Mouse (Mus musculus): Measurements from ENCODE around the gene Skiv2l. TPM values are rescaled to one million over a fixed set of nuclear protein-coding genes. Genes with fewer than 3 reads are reported as not detected.
A peak's percentile ranks its signal among the peaks of the same experiment; 100 is the strongest.

Skiv2l gene
- 10 to 100 TPM; 64.0 to 65.9 TPM for total RNA-seq (2021)

DNA sequence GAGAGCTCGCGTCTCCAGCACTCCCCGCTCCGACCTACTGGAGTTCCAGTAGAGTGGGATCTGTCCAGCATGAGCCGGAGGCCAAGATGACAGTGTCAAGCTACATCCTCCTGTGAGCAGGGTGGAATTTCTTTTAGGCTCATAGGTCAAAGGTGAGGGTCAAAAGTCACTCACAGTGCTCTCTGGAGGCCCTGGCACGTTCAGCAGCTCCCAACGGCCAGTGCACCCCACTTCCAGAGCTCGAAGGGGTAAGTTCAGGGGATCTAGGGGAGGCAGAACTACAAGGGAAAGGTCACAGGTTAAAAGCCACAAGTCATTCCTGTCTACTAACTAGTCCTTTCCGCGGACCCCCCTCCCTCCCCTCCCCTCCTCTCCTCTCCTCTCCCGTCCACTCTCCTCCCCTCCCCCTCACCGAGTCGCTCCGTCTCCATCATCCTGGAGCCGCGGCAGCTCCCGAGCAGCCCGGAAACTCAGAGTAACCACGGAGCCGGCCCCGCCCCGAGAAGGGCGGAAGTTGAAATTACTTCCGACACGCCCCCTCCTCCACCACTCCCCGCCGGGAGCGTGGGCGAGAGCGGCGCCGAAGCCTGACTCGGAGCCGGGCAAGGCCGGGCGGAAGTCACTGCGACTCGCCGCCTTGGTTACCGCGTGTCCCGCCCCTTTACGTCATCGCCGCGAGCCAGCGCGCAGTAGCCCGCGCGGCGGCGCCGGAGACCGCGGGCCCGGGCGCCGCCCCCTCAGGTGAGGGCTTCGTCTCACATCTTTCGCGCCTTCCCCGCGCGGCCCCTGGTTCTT lies at the start of gene Skiv2l, which contains the start of gene Nelfe:
Gene Skiv2l (minus strand): TSS at position 489 of the 795 bp plus-strand sequence.
Gene Nelfe (plus strand): TSS at position 670 of the 795 bp plus-strand sequence.
- DNase-seq (ENCODE audit: low spot score in 2 of 2) = peak; percentile 98
- intact Hi-C loops (cut with DNase I) = loop anchor here (1.0 to 5.0 kb wide), 3 partner anchors 14 to 132 kb away; partner anchors contain the start of genes Lsm2 and Stk19

GRCm38 (mm10) chr17:34899053-34899889 lies 49.3 kb upstream of the Skiv2l start:
- intact Hi-C loops (cut with DNase I) = loop anchor here (2.0 to 5.0 kb wide), 3 partner anchors 54 to 782 kb away; partner anchors contain the start of genes Csnk2b, Gpank1 and H2-DMa
- DNase-seq (ENCODE audit: low spot score in 2 of 2) = peak; percentile 11 to 31

GRCm38 (mm10) chr17:34898706-34899052 lies 48.7 kb upstream of the Skiv2l start:
- intact Hi-C loops (cut with DNase I) = loop anchor here (2.0 to 5.0 kb wide), 3 partner anchors 54 to 781 kb away; partner anchors contain the start of genes Csnk2b, Gpank1 and H2-DMa
- DNase-seq (ENCODE audit: low spot score in 2 of 2) = no peak

DNA sequence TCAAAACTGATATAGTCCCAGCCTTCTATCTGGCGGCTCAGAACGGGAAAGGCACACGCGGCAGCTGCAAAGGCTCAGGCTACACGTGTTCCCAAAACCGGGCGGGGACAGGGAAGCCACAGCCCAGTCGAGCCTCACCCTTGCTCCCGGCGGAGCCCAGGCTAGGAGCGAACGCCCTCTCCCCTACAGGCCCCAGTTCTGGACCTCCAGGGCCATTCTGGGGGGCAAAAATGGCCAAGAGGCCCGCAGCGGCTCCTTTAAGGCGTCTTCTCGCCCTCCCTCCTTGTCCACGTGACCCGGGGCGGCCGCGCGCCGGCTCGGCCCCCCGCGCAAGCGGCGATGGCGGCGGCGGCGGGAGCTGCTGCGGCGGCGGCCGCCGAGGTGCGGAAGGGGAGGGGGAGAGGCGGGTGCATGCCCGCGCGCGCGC lies 48.2 kb upstream of the Skiv2l start, which contains the start of the genes C2 and Ehmt2:
Gene C2 (minus strand): TSS at position 106 of the 427 bp plus-strand sequence.
Gene Ehmt2 (plus strand): TSS at position 310 of the 427 bp plus-strand sequence.
- intact Hi-C loops (cut with DNase I) = loop anchor here (2.0 to 5.0 kb wide), 3 partner anchors 55 to 781 kb away; partner anchors contain the start of genes Csnk2b, Gpank1 and H2-DMa
- peak; percentile 87 to 88 for DNase-seq (ENCODE audit: low spot score in 2 of 2)

- intact Hi-C loops (cut with DNase I) = loop anchor here (2.0 to 5.0 kb wide), 3 partner anchors 55 to 780 kb away; partner anchors contain the start of genes Csnk2b, Gpank1 and H2-DMa
- peak; percentile 62 to 72 for DNase-seq (ENCODE audit: low spot score in 2 of 2)
These were observed 47.6 kb upstream of the Skiv2l start for GRCm38 (mm10) chr17:34897373-34898159.

- intact Hi-C loops (cut with DNase I) = loop anchor here (5.0 kb wide), 2 partner anchors 226 to 779 kb away; partner anchors contain the start of genes Csnk2b, Gpank1 and H2-DMa
- DNase-seq (ENCODE audit: low spot score in 2 of 2) = no peak
These were observed 46.4 kb upstream of the Skiv2l start for GRCm38 (mm10) chr17:34896366-34896765.

- intact Hi-C loops (cut with DNase I) = loop anchor here (5.0 kb wide), 2 partner anchors 227 to 778 kb away; partner anchors contain the start of genes Csnk2b, Gpank1 and H2-DMa
These were observed 45.7 kb upstream of the Skiv2l start for GRCm38 (mm10) chr17:34895724-34896123.

GRCm38 (mm10) chr17:34894801-34895530 lies 45.0 kb upstream of the Skiv2l start:
- intact Hi-C loops (cut with DNase I) = loop anchor here (5.0 kb wide), 3 partner anchors 43 to 778 kb away; partner anchors contain the start of genes Csnk2b, Gpank1, H2-DMa and Nelfe
- peak; percentile 23 to 40 for DNase-seq (ENCODE audit: low spot score in 2 of 2)

More at GRCm38 (mm10) chr17:34895724-34896123, 45.7 kb upstream of the Skiv2l start:
- no peak for DNase-seq (ENCODE audit: low spot score in 2 of 2)

DNA sequence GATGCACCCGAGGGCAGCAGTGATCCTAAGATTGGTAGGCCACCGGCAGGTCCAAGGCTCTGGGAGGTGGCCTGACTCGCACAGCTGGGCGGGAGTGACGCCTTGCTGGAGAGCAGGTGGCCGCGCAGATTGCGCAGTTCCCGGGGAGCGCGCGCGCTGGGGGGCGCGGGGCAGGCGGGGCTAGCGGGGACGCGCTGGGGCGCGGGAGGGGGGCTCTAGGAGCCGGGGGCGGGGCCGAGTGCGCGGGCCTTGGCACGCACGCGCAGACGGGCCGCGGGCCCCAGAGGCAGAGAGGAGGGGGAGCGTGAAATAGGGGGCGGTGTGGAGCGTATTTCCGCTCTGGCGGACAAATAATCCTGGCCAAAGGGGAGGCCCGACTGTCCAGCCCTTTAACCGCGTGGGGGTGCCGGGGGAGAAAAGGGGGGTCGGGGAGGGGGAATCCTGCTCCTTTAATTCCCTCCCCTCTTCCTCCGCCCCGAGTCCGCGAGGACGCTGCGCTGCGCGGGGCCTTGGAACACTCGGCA lies 44.1 kb upstream of the Skiv2l start:
- intact Hi-C loops (cut with DNase I) = loop anchor here (5.0 kb wide), 1 partner anchor 42 kb away; the partner anchor contains the start of genes Nelfe and Skiv2l
- peak; percentile 94 for DNase-seq (ENCODE audit: low spot score in 2 of 2)

GRCm38 (mm10) chr17:34893072-34893824 lies 43.2 kb upstream of the Skiv2l start:
- DNase-seq (ENCODE audit: low spot score in 2 of 2) = no peak

GRCm38 (mm10) chr17:34891377-34891776 lies 41.4 kb upstream of the Skiv2l start:
- no peak for DNase-seq (ENCODE audit: low spot score in 2 of 2)
- intact Hi-C loops (cut with DNase I) = loop anchor here (5.0 kb wide), 1 partner anchor 39 kb away; the partner anchor contains the start of genes Nelfe and Skiv2l

More at GRCm38 (mm10) chr17:34893072-34893824, 43.2 kb upstream of the Skiv2l start:
- intact Hi-C loops (cut with DNase I) = loop anchor here (5.0 kb wide), 1 partner anchor 41 kb away; the partner anchor contains the start of genes Nelfe and Skiv2l

GRCm38 (mm10) chr17:34890074-34890743 lies 40.2 kb upstream of the Skiv2l start:
- DNase-seq (ENCODE audit: low spot score in 2 of 2) = no peak
- intact Hi-C loops (cut with DNase I) = loop anchor here (5.0 kb wide), 1 partner anchor 38 kb away; the partner anchor contains the start of genes Nelfe and Skiv2l

GRCm38 (mm10) chr17:34887942-34888341 lies 37.9 kb upstream of the Skiv2l start:
- intact Hi-C loops (cut with DNase I) = no loop called here

DNA sequence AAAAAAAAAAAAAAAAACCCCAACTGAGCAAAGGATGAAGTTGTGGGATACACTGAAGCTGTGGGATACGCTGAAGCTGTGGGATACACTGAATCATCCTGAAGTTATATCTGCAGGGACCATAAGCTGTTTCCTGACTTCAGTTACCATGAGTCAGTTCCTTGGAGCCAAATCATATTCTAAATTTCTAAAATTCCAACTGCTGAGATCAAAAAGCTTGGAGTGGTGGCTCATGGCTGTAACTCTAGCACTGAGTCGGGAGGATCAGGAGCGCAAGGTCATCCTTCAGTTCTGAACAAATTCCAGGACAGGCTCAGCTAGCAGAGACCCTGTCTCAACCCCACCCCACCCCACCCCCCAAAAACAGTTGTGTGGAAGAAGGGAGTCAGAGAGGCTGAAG lies 35.6 kb upstream of the Skiv2l start:
- intact Hi-C loops (cut with DNase I) = no loop called here
- DNase-seq (ENCODE audit: low spot score in 2 of 2) = no peak

More at GRCm38 (mm10) chr17:34887942-34888341, 37.9 kb upstream of the Skiv2l start:
- no peak for DNase-seq (ENCODE audit: low spot score in 2 of 2)

DNA sequence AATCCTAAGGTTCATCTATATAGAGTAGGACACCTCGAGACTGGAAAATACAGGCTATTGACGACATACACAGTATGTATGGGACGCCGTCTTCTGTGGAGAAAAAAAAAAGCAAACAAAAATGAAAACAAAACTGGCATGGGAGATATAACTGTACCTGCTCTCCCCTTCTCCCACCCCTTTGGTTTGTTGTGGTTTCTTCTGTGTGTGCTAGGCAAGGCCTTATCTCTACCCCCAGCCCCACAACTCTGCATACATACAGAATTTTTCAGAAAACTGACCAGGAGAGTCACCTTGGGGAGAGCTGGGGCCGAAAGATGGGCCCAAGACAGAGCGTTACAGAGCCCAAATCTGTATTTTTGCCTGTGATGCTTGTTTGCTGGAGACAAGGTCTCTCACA lies 34.7 kb upstream of the Skiv2l start:
- no peak for DNase-seq (ENCODE audit: low spot score in 2 of 2)
- intact Hi-C loops (cut with DNase I) = no loop called here

DNA sequence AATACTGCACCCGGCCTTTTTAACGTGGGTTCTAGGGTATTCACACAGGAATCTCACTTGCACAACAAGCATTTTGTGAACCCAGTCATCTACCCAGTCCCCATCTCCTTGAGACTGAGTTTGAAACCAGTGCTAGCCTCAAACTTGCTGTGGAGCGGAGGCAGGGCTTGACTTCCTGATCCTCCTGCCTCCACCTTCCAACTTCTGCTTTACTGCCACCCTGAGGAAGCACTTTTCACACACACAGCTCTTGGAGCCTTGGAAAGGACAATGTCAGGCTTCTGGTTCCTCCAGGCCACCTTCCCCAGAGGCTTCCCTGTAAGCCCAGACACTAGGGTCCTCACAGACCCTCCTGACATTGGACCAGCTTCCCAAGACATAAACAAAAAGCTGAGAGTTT lies 33.3 kb upstream of the Skiv2l start:
- DNase-seq (ENCODE audit: low spot score in 2 of 2) = no peak
- intact Hi-C loops (cut with DNase I) = no loop called here

Measured in left cerebral cortex, postnatal 25 days (tissue).